Mouse (Mus musculus): Measurements from ENCODE around the gene Sphk1.

DNA sequence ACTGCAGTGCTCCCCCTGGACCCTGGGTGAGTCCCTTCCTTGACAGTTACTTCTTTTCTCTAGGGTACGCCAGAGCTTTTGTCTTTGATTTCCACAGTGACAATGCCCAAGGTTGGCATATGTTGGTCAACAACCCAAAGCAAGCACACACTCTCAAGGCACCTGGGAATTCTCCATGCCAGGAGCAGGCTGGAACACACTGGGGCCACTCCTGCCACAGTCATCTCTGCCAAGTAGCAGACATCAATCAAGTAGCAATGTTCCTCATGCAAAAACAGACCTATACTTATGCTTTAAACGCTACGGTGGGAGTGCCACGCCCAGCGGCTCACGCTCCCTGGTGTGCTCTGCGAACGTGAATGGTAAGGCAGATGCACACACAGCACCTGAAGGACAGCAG is 49.8 kb upstream of the Sphk1 start:
- TF ChIP-seq CTCF (conservative IDR thresholded peaks at IDR 0.05; ENCODE audit: low read length) (no peak), NANOG (IDR thresholded peaks at IDR 0.05; ENCODE audit: borderline replicate concordance, low read length) (no peak)

Measured in E14TG2a.4 (cell line).